ENCODE assay signal across 7 mouse cellular contexts in genomic region chr12:111274447-111275149, GRCm38 (mm10). TPM values are rescaled to one million over a fixed set of nuclear protein-coding genes. Genes with fewer than 3 reads are reported as not detected.
DNase-seq lines count a peak whose midpoint lies in the region; ATAC-seq lines count a peak whose summit lies in the region.

No protein-coding gene starts in this region.

- peak overlapping the region; percentile 73 for H3K4me2 ChIP-seq in lung, embryonic 16.5 days (ENCODE audit: low read depth, low read length)
- H3K4me2 ChIP-seq in embryonic facial prominence, embryonic 15.5 days (replicated peaks) = peak overlapping the region; percentile 97
- H3K4me2 ChIP-seq in intestine, embryonic 16.5 days (ENCODE audit: low read depth, low read length) = peak overlapping the region; percentile 75
- peak overlapping the region; percentile 76 for H3K4me2 ChIP-seq in neural tube, embryonic 15.5 days

- H3K4me3 ChIP-seq in lung, embryonic 16.5 days (ENCODE audit: low read length) = peak overlapping the region; percentile 47
- H3K4me3 ChIP-seq in embryonic facial prominence, embryonic 15.5 days (replicated peaks) = peak overlapping the region; percentile 44
- H3K4me3 ChIP-seq in intestine, embryonic 16.5 days (ENCODE audit: low read length) = peak overlapping the region; percentile 43
- peak overlapping the region; percentile 43 for H3K4me3 ChIP-seq in neural tube, embryonic 15.5 days (replicated peaks)

- peaks cover 21% of the 10 kb centered on the region for H3K4me1 ChIP-seq in lung, embryonic 16.5 days (replicated peaks; ENCODE audit: control insufficient read depth, insufficient read depth, low read length)
- peaks cover 35% of the 10 kb centered on the region for H3K4me1 ChIP-seq in embryonic facial prominence, embryonic 15.5 days
- peaks cover 30% of the 10 kb centered on the region for H3K4me1 ChIP-seq in intestine, embryonic 16.5 days (ENCODE audit: control insufficient read depth, insufficient read depth, low read length)
- H3K4me1 ChIP-seq in neural tube, embryonic 15.5 days = peaks cover 35% of the 10 kb centered on the region

- WGBS in lung, embryonic 16.5 days = 2% methylated on average over 74 of the region's 80 CpGs
- WGBS in embryonic facial prominence, embryonic 15.5 days = 2% methylated on average over 80 of the region's 80 CpGs
- 3% methylated on average over 80 of the region's 80 CpGs for WGBS in intestine, embryonic 16.5 days
- 2% methylated on average over 76 of the region's 80 CpGs for WGBS in neural tube, embryonic 15.5 days

- no peaks in the 10 kb centered on the region for H3K36me3 ChIP-seq in lung, embryonic 16.5 days (ENCODE audit: control insufficient read depth, insufficient read depth, low read length)
- no peaks in the 10 kb centered on the region for H3K36me3 ChIP-seq in embryonic facial prominence, embryonic 15.5 days
- H3K36me3 ChIP-seq in intestine, embryonic 16.5 days (ENCODE audit: control insufficient read depth, insufficient read depth, low read length) = no peaks in the 10 kb centered on the region
- H3K36me3 ChIP-seq in neural tube, embryonic 15.5 days = no peaks in the 10 kb centered on the region

- H3K27ac ChIP-seq in lung, embryonic 16.5 days (ENCODE audit: low read length) = no peak overlapping the region
- no peak overlapping the region for H3K27ac ChIP-seq in embryonic facial prominence, embryonic 15.5 days (replicated peaks)
- no peak overlapping the region for H3K27ac ChIP-seq in intestine, embryonic 16.5 days (ENCODE audit: low read length)
- H3K27ac ChIP-seq in neural tube, embryonic 15.5 days (replicated peaks) = no peak overlapping the region

- 0 out of 2 replicates have a peak overlapping the region, but pooled peaks have one; percentile 41 for H3K9ac ChIP-seq in lung, embryonic 16.5 days (ENCODE audit: low read length)
- H3K9ac ChIP-seq in embryonic facial prominence, embryonic 15.5 days = peak overlapping the region; percentile 16; the same call in 1 of the 2 replicates
- H3K9ac ChIP-seq in intestine, embryonic 16.5 days (ENCODE audit: low read depth, low read length) = peak overlapping the region; percentile 55; the same call in 1 of the 2 replicates
- peak overlapping the region; percentile 47 for H3K9ac ChIP-seq in neural tube, embryonic 15.5 days (replicated peaks)

- no peak for ATAC-seq in lung, embryonic 16.5 days (ENCODE audit: low read depth)
- no peak for ATAC-seq in embryonic facial prominence, embryonic 15.5 days (ENCODE audit: insufficient number of reproducible peaks, low FRiP score, low TSS enrichment, low read depth)
- ATAC-seq in intestine, embryonic 16.5 days = no peak
- peak; percentile 43 for ATAC-seq in neural tube, embryonic 15.5 days (ENCODE audit: low FRiP score)

- peaks cover 75% of the 10 kb centered on the region for H3K27me3 ChIP-seq in lung, embryonic 16.5 days (ENCODE audit: control insufficient read depth, insufficient read depth, low read depth, low read length)
- peaks cover 79% of the 10 kb centered on the region for H3K27me3 ChIP-seq in embryonic facial prominence, embryonic 15.5 days
- peaks cover 60% of the 10 kb centered on the region for H3K27me3 ChIP-seq in intestine, embryonic 16.5 days (replicated peaks; ENCODE audit: control insufficient read depth, insufficient read depth, low read length)
- peaks cover 78% of the 10 kb centered on the region for H3K27me3 ChIP-seq in neural tube, embryonic 15.5 days (replicated peaks)

- H3K9me3 ChIP-seq in lung, embryonic 16.5 days (ENCODE audit: control insufficient read depth, low read length) = peaks cover 4% of the 10 kb centered on the region
- no peaks in the 10 kb centered on the region for H3K9me3 ChIP-seq in embryonic facial prominence, embryonic 15.5 days (replicated peaks)
- H3K9me3 ChIP-seq in intestine, embryonic 16.5 days (ENCODE audit: control insufficient read depth, low read length) = peaks cover 6% of the 10 kb centered on the region; the same call in 1 of the 2 replicates
- H3K9me3 ChIP-seq in neural tube, embryonic 15.5 days (replicated peaks) = no peaks in the 10 kb centered on the region

- DNase-seq in lung, postnatal 10 days = no peak
- DNase-seq in adrenal gland, adult (ENCODE audit: inconsistent age in 2 of 2, low spot score in 1 of 2) = no peak
- DNase-seq in thymus, postnatal 25 days = no peak

RNA-seq across cellular contexts. Expression of gene Amn, which starts 3.7 kb away (rescaled TPM):
- 0.44 and 0.69 TPM in 2 replicates for polyA plus RNA-seq in lung, embryonic 16.5 days (2015; fragmentation: Nextera tagmentation; extraction: Ambion mirVana)
- 0.59 and 1.0 TPM in 2 replicates for polyA plus RNA-seq in embryonic facial prominence, embryonic 15.5 days (2015; fragmentation: Nextera tagmentation; extraction: Ambion mirVana)
- polyA plus RNA-seq in intestine, embryonic 16.5 days (2015; fragmentation: Nextera tagmentation; extraction: Ambion mirVana) = 233 and 312 TPM in 2 replicates
- polyA plus RNA-seq in neural tube, embryonic 15.5 days (2015; fragmentation: Nextera tagmentation; extraction: Ambion mirVana) = 45.9 and 50.2 TPM in 2 replicates

Comparison
In these comparisons a context has a peak if more than half of its experiments do, and no peak if none do; other contexts are left out.
1. RNA of gene Amn, which starts 3.7 kb away (polyA plus RNA-seq): 233 to 312 TPM in intestine, embryonic 16.5 days and 45.9 to 50.2 TPM in neural tube, embryonic 15.5 days; 0.59 to 1.0 TPM in embryonic facial prominence, embryonic 15.5 days and 0.44 to 0.69 TPM in lung, embryonic 16.5 days; every median in the first group is over 10 times any median in the second.
2. Peak in every context shown above with its lines, with median percentiles within 50 percentile points of each other: H3K4me2 ChIP-seq, H3K4me3 ChIP-seq and H3K9ac ChIP-seq.